Mouse (Mus musculus): Measurements from ENCODE around the gene Cma1. TPM values are rescaled to one million over a fixed set of nuclear protein-coding genes. Genes with fewer than 3 reads are reported as not detected.
"Not testable (repeated sequence)": the region's sequence is repeated elsewhere in the genome, so short reads cannot be mapped to it uniquely, and the experiment has no call there.

Cma1 gene
- polyA plus RNA-seq (2012; rRNA removed) = 0.08 and 0.11 TPM in 2 replicates

GRCm38 (mm10) chr14:55944575-55944974 is at the start of gene Cma1:
Gene Cma1 (minus strand): TSS chr14:55944675.
- no peak for DNase-seq (ENCODE audit: extremely low spot score in 1 of 2, low spot score in 1 of 2)

- not testable (repeated sequence) for DNase-seq (ENCODE audit: extremely low spot score in 1 of 2, low spot score in 1 of 2)
Observed at GRCm38 (mm10) chr14:55987464-55987863, 43.0 kb upstream of the Cma1 start.

- DNase-seq (ENCODE audit: extremely low spot score in 1 of 2, low spot score in 1 of 2) = not testable (repeated sequence)
Observed at GRCm38 (mm10) chr14:55963900-55964299, 19.4 kb upstream of the Cma1 start.

DNA sequence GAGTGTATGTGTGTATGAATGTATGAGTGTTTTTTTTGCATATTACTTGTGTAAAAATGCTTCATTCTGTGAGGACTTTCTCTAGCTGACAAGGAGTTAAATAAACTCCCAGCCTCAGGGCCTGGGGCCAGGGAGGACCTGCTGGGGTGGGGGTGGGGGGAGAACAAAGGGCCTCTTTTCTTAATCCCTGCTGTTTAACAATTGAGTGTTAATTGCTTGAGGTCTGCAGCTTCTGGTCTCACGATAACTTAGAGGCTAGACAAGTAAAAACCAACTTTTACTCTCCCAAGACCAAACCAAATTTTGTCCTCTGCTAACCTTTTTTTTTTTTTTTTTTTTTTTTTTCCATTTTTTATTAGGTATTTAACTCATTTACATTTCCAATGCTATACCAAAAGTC is 18.8 kb upstream of the Cma1 start:
- no peak for DNase-seq (ENCODE audit: extremely low spot score in 1 of 2, low spot score in 1 of 2)

DNA sequence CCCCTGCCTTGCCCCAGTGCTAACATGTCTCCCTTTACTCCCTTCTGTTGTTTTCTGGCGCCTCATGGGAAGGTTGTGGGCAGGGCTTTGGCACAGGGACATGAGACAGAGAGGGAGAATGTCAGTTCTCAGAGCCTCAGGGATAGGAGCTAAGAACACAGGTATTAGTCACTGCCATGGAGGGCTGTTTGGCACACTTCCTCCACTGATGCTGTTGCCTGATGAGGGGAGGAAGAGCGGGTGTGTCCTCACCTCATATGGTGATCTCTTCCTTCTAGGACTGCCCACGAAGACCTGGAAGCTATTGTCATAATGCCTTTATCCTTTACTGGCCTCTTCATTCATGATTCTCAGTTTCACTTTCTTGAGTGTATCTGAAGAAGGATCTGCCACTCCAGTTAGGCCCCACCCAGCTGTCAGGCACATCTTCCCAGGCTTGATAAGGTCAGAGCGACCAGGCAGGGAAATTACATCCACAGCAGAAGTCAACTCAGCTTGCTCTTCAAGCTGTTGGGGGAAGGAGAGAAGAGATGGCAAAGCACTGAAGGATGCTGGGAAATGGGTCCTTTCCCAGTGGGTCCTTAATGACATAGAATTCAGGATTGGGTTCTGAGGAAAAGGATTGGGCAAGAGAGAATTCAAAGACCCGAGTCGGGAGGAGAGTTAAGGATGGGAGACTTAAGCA is 6.0 kb upstream of the Cma1 start, which contains the start of gene Cma2:
Gene Cma2, plus strand, starts transcription at position 635 of the 685 bp plus-strand sequence.
- DNase-seq (ENCODE audit: extremely low spot score in 1 of 2, low spot score in 1 of 2) = no peak

GRCm38 (mm10) chr14:55946269-55946969 is 1.9 kb upstream of the Cma1 start:
- DNase-seq (ENCODE audit: extremely low spot score in 1 of 2, low spot score in 1 of 2) = no peak

DNA sequence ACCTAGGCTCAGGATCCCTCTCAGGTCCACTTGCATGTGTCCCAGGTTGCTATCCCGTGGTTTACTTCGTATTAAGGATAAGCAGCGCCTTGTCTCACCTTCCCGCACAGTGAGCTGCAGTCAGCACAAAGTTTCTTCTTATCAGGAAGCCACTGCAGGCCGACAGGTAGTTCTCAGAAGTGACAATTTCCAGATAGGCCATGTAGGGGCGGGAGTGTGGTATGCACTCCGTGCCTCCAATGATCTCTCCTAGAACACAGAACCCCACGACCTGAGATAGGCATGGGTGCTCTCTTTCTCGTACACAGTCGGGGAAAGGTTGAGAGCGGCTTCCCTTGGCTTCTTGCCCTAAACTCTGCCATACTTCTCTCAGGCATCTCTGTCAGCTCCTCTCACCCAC is 874 bp downstream of the Cma1 start:
- no peak for DNase-seq (ENCODE audit: extremely low spot score in 1 of 2, low spot score in 1 of 2)

GRCm38 (mm10) chr14:55940070-55940800 is 4.2 kb downstream of the Cma1 start:
- no peak for DNase-seq (ENCODE audit: extremely low spot score in 1 of 2, low spot score in 1 of 2)

DNA sequence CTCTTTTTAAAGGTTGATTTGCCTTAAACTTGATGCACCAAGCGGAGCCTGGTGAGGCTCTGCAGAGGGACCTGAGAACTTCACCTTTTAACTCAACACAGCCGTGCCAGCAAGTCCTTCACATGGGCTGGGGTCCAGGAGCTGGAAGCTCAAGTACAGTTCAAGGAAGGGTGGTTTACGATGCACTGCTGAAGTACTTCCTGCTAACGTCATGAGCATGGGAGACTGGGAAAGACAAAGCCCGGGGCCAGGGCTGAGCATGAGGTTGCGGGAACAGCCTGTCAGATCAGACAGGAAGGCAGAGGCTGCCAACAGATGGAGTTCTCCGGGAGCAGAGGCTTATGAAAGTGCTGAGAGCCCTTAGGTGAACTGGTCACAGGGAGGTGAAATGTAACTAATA is 10.9 kb downstream of the Cma1 start:
- DNase-seq (ENCODE audit: extremely low spot score in 1 of 2, low spot score in 1 of 2) = no peak

GRCm38 (mm10) chr14:55929263-55929997 is 15.0 kb downstream of the Cma1 start:
- no peak for DNase-seq (ENCODE audit: extremely low spot score in 1 of 2, low spot score in 1 of 2)

DNA sequence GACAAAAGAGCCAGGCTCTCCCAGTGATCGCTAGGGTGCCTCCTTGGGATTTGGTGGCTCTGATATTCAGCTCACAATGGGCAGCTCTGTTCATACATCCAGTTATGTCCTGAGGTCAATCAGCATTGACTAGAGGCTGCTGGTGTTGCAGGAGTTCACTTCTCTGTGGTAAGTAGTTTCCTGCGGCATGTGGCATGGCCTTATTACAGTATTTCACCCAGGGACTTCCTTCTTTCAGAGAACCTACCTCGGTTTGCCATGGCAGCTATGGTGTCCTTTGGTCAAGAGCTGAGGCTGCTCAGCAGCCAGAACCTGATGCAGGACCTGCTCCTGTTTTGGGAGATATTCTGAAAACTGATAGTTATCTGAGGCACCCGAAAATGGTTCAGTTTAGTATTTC is 17.6 kb downstream of the Cma1 start:
- DNase-seq (ENCODE audit: extremely low spot score in 1 of 2, low spot score in 1 of 2) = no peak

GRCm38 (mm10) chr14:55922475-55923232 is 21.8 kb downstream of the Cma1 start:
- no peak for DNase-seq (ENCODE audit: extremely low spot score in 1 of 2, low spot score in 1 of 2)

GRCm38 (mm10) chr14:55918240-55919082 is 26.0 kb downstream of the Cma1 start:
- DNase-seq (ENCODE audit: extremely low spot score in 1 of 2, low spot score in 1 of 2) = peak; percentile 52 to 92

GRCm38 (mm10) chr14:55913406-55913805 is 31.1 kb downstream of the Cma1 start:
- no peak for DNase-seq (ENCODE audit: extremely low spot score in 1 of 2, low spot score in 1 of 2)

DNA sequence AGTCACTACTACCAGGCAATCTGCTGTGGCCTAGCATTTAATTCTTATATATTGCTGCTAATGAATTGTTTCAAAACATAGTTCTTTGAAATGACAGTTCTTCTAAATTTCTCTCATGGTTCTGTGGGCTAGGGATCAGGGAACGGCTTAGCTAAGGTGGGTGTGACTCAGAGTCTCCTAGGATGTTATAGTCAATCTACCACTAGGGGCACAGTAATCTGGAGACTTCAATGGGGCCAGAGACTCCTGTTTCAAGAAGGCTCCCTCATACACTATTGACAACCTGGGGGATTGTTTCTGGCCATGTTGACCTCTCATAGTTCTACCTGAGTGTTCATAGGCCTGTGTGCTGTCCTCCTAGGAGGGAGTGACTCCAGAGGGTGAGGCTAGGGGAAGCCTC is 39.0 kb downstream of the Cma1 start:
- DNase-seq (ENCODE audit: extremely low spot score in 1 of 2, low spot score in 1 of 2) = no peak

DNA sequence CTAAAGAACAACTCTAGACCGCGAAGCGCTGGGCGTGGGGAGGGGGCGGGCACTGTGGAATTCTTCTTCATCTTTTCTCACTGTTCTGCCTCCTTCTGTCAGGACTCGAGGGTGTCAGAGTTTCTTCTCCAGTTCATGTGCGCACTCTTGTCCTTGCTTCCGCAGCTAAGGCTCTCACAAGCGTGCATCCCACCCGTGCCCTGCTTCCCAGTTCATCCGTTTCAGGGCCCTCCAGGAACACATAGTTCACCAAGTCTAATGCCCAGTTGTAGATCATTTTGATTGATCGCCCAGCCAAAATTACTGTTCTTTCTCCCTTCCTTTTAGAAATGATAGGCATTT is 44.1 kb downstream of the Cma1 start:
- no peak for DNase-seq (ENCODE audit: extremely low spot score in 1 of 2, low spot score in 1 of 2)

- DNase-seq (ENCODE audit: extremely low spot score in 1 of 2, low spot score in 1 of 2) = peak; percentile 83 to 89
Observed at GRCm38 (mm10) chr14:55899701-55900413, 44.6 kb downstream of the Cma1 start, which contains the start of gene Sdr39u1. Gene Sdr39u1 (minus strand): TSS chr14:55900293.

- no peak for DNase-seq (ENCODE audit: extremely low spot score in 1 of 2, low spot score in 1 of 2)
Observed at GRCm38 (mm10) chr14:55898947-55899346, 45.5 kb downstream of the Cma1 start.

DNA sequence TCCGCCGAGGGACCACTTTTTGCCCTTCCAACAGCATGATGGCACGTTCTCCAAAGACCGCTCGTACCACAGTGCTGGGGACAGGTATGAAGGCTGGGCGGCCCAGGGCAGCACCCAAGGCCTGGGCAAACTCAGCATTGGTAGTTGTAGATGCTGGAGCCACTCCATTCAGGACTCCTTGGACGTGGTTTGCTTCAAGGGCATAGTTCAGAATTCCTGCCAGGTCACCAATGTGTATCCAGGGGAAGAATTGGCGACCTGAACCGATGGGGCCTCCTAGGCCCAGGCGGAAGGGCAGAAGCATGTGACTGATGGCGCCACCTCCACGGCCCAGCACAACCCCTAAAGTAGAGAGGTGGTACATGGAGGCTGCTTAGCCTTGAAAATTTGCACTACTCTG is 46.8 kb downstream of the Cma1 start:
- DNase-seq (ENCODE audit: extremely low spot score in 1 of 2, low spot score in 1 of 2) = no peak
